1 mouse cellular context compared by ENCODE assay signal in the genomic region with DNA sequence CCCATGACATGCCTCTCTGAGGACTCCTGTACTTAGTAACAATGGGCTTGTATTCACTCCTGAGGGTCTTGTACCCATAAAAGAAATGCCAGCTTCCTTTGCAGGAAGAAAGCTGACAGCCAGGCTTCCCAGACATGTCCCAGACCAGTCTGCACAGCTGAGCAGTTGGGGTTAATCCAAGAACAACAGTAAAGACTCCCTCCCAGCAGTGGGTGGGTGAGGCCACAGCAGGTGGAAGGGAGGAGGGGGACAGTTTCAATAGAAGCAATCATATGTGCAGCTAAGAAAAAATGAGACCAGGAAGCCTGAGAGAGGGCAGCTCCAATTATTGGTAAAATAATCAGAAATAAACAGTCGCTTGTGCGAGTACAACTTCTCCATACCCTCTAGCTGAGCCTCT.
TF ChIP-seq lines count a peak whose summit lies in the region.

No protein-coding gene starts in this region.

TF ChIP-seq in CH12.LX, 34 proteins besides CTCF, POLR2A, EP300 and RAD21 (continued from another document):
- TF ChIP-seq PAX5 (IDR thresholded peaks at IDR 0.05; ENCODE audit: low read length): no peak
- TF ChIP-seq TBP (conservative IDR thresholded peaks at IDR 0.05; ENCODE audit: low read depth, low read length): no peak
- TF ChIP-seq JUN (IDR thresholded peaks at IDR 0.05; ENCODE audit: insufficient read depth, low read depth, low read length): no peak
- no peak for TF ChIP-seq SIN3A (IDR thresholded peaks at IDR 0.05; ENCODE audit: low read length)
